Mouse (Mus musculus) cortical plate, adult 2 months (tissue): ENCODE results near the gene Fdxacb1. TPM values are rescaled to one million over a fixed set of nuclear protein-coding genes. Genes with fewer than 3 reads are reported as not detected.

Experiments
- H3K27ac ChIP-seq: fragments of 200-500 bp; 2 replicates; pipeline ENCODE4 v1.5.1; 2012; ENCODE audit warnings: low read length, control low read depth, inconsistent platforms; ENCODE audit not compliant: insufficient read depth
- H3K4me1 ChIP-seq: fragments of 200-500 bp; 2 replicates; pipeline ENCODE4 v1.6.1; 2011; ENCODE audit warnings: low read length; ENCODE audit not compliant: control insufficient read depth, insufficient read depth
- H3K4me3 ChIP-seq: fragments of 200-500 bp; 2 replicates; pipeline ENCODE4 v1.5.1; 2011; ENCODE audit warnings: mild to moderate bottlenecking, low read length, control low read depth; ENCODE audit not compliant: insufficient read depth
- CTCF ChIP-seq: fragments of 200-500 bp; IDR thresholded peaks from 2 replicates; pipeline ENCODE4 v1.5.1; 2011; ENCODE audit warnings: mild to moderate bottlenecking, control low read depth, low read length; ENCODE audit not compliant: insufficient read depth; ENCODE audit errors: extremely low read depth
- POLR2A ChIP-seq: fragments of 200-500 bp; IDR thresholded peaks from 2 replicates; pipeline ENCODE4 v1.6.1; 2011; ENCODE audit warnings: mild to moderate bottlenecking, low read length, control low read depth; ENCODE audit not compliant: insufficient read depth; ENCODE audit errors: extremely low read depth
- polyA plus RNA-seq: library from polyadenylated mRNA; depleted of rRNA; stranded (reverse); fragments of >200 nt; gene quantifications from 2 replicates; pipeline ENCODE4 v1.2.3, GENCODE M21; 2012; rRNA removed

Gene Fdxacb1
- 6.6 and 7.9 TPM in 2 replicates for polyA plus RNA-seq

DNA sequence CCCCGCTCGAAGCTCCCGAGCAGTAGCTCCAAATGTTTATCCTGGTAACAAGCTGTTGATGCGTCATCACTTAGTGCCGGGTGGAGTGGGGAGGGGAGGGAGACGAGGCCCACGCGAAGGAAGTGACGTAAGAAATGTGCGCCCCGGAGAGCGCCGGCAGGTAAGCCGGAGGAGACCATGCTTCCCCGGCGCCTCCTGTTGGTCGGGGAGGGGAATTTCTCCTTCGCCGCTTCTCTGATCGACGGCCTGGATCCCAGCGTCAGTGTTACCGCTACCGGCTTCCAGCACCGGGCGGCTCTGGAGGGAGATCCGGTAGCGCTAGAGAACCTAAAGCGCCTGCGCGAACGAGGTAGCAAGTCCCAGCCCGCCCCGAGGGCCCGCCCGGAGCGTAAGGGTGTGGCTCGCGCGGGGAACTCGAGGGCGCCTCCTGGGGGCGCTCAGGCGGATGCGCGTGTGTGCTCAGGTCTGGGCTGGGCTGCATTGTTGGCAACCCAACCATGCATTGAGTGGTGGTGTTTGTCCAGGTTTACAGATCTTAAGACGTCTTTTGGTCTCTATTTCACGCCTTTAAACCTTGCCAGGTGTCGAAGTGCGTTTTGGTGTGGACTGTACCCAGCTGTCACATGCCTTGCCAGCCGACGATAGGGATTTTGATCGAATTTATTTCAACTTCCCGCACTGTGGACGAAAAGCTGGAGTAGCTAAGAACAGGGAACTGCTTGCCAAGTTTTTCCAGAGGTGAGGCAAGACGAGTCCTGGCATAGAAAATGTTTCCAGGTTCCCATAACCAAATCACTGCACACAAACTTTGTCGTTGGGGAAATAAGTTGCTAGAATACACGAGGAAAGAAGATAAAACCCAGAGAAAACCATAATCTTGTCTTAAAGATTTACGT, at the start of gene Fdxacb1:
Fdxacb1 (plus strand) TSS at position 130 of the 896 bp plus-strand sequence.
- Histone ChIP-seq H3K4me3 (peak within 1 kb of the TSS; percentile 83), H3K4me1 (no peaks in the 10 kb centered on the region), H3K27ac (peak within 1 kb of the TSS; percentile 56)
- TF ChIP-seq CTCF = peak; percentile 39
- peak; percentile 73 for TF ChIP-seq POLR2A

- Histone ChIP-seq H3K27ac (no peak overlapping the region), H3K4me1 (no peaks in the 10 kb centered on the region), H3K4me3 (no peak overlapping the region)
- TF ChIP-seq CTCF = no peak
Measured at GRCm38 (mm10) chr9:50718878-50719277, 49.2 kb upstream of the Fdxacb1 start.

GRCm38 (mm10) chr9:50721061-50721460, 47.0 kb upstream of the Fdxacb1 start:
- H3K27ac ChIP-seq = peak overlapping the region; percentile 53; the same call in 1 of the 2 replicates
- no peak for TF ChIP-seq CTCF
- no peak for TF ChIP-seq POLR2A

GRCm38 (mm10) chr9:50722451-50722911, 45.6 kb upstream of the Fdxacb1 start:
- Histone ChIP-seq H3K27ac (no peak overlapping the region), H3K4me1 (no peaks in the 10 kb centered on the region), H3K4me3 (no peak overlapping the region)
- TF ChIP-seq POLR2A = no peak
- TF ChIP-seq CTCF = no peak

More at GRCm38 (mm10) chr9:50721061-50721460, 47.0 kb upstream of the Fdxacb1 start:
- H3K4me1 ChIP-seq = no peaks in the 10 kb centered on the region
- H3K4me3 ChIP-seq = no peak overlapping the region

DNA sequence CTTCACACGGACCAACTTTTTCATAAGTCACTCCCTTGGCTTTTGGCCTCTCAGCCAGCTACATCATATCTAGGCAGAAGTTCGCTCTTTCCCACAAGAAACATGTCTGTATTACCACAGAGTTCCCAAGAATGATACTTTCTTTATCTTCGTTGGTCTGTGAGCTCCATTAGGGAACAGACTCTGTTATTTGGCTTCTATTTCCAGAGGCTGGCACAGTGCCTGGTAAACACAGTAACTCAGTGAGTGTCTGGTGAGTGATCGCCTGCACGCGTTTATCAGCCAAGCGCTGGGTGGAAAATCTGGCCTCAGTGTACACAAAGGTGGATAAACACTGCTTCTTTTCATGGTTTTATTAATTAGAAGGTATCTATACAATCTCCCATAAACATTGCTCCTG, 44.6 kb upstream of the Fdxacb1 start:
- no peak for TF ChIP-seq CTCF
- no peak for TF ChIP-seq POLR2A
- Histone ChIP-seq H3K4me1 (no peaks in the 10 kb centered on the region), H3K4me3 (no peak overlapping the region), H3K27ac (peak overlapping the region; percentile 77)

- Histone ChIP-seq H3K27ac (no peak overlapping the region), H3K4me3 (no peak overlapping the region), H3K4me1 (no peaks in the 10 kb centered on the region)
Measured at GRCm38 (mm10) chr9:50724147-50724546, 43.9 kb upstream of the Fdxacb1 start.

GRCm38 (mm10) chr9:50724661-50725330, 43.2 kb upstream of the Fdxacb1 start:
- no peak overlapping the region for H3K27ac ChIP-seq
- no peaks in the 10 kb centered on the region for H3K4me1 ChIP-seq
- no peak for TF ChIP-seq CTCF
- H3K4me3 ChIP-seq = no peak overlapping the region

More at GRCm38 (mm10) chr9:50724147-50724546, 43.9 kb upstream of the Fdxacb1 start:
- TF ChIP-seq CTCF = no peak
- TF ChIP-seq POLR2A = no peak

GRCm38 (mm10) chr9:50725921-50726590, 42.0 kb upstream of the Fdxacb1 start:
- Histone ChIP-seq H3K4me3 (no peak overlapping the region), H3K27ac (no peak overlapping the region), H3K4me1 (no peaks in the 10 kb centered on the region)
- no peak for TF ChIP-seq POLR2A
- no peak for TF ChIP-seq CTCF

DNA sequence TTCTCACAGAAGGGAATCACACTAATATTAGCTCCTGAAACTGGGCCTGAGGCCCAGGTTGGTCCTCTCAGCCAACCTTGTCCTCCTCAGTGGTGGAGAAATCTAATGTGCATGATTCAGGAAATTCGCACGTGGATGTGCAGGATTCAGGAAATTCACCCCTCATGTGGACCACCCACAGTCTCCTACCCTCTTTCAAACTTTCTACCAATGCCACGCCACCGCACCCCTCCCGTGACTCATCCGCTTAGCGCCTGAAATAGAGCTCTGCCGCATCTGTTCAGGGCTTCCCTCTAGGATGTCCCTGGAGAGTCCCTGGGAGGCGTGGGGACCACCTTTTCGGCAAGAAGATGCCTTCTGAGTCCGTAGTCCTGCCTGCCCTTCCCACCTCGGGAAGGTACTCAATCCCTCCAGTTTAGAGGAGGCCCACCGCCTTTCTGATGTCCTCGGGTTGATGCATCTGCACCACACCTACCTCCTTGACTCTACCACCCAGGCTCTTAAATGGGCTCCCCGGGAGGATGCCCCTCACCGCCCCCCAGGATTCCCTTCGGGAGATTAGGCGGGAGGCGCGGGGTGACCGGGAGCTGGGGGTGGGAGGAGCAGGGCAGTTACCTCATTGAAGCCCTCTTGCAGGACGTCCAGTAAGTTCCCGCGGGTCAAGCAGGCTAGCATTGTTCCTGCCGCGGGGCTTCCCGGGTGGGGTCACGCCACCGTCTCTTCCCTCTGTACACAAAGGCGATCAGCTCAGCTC, 40.7 kb upstream of the Fdxacb1 start:
- TF ChIP-seq POLR2A = no peak
- no peak for TF ChIP-seq CTCF
- Histone ChIP-seq H3K4me3 (peak overlapping the region; percentile 62), H3K4me1 (no peaks in the 10 kb centered on the region), H3K27ac (no peak overlapping the region)
